Mouse (Mus musculus): ENCODE results near the gene Wdr13.

GRCm38 (mm10) chrX:8090346-8090953, 42.2 kb downstream of the Wdr13 start, which contains the start of gene Was:
- TF ChIP-seq POLR2A (IDR thresholded peaks at IDR 0.05; ENCODE audit: borderline replicate concordance, extremely low read depth, low read depth, low read length) = no peak
- TF ChIP-seq CTCF (IDR thresholded peaks at IDR 0.05; ENCODE audit: insufficient read depth, low read length) = no peak
